Mouse (Mus musculus) retina, postnatal 1 day (tissue): ENCODE data around the gene Mpg.

ENCODE experiments used
- DNase-seq: peaks from one replicate; pipeline ENCODE4 v3.0.0-alpha.2; 2012

Mpg gene

DNA sequence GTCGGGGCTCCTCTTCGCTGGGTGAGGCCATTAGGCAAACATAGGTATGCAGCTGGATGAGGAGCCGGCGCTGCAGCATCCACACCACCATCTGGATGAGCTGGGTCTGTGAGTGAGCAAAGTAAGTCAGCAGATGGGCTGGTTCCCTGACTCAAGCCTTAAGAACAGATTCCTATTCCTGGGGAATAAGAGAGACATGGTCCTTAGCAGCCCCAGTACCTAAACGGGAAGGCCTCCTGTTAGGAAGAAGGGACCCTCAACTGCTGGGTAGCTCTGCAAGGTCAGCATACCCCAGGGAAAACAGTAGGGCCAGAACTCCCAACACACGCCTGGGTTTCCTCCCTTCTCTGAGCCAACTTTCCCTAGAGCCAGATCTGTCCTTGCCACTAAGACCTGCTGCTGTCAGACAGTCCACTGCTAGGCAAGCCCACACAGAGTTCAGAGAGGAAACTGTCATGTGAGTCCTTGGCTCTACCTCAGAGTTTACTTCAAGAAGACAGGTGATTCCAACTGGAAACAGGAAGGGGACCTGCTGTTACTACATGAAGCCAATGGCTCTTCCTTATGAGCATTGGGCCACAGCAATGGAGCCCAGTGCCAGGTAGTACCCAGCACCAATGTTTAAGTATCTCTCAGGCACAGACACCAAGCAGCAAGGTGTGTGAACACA lies 8.6 kb downstream of the Mpg start:
- no peak for DNase-seq

GRCm38 (mm10) chr11:32235646-32236045 lies 9.3 kb downstream of the Mpg start:
- no peak for DNase-seq

GRCm38 (mm10) chr11:32236132-32236531 lies 9.8 kb downstream of the Mpg start:
- DNase-seq: no peak

GRCm38 (mm10) chr11:32236712-32237410 lies 10.6 kb downstream of the Mpg start:
- peak; percentile 67 for DNase-seq

DNA sequence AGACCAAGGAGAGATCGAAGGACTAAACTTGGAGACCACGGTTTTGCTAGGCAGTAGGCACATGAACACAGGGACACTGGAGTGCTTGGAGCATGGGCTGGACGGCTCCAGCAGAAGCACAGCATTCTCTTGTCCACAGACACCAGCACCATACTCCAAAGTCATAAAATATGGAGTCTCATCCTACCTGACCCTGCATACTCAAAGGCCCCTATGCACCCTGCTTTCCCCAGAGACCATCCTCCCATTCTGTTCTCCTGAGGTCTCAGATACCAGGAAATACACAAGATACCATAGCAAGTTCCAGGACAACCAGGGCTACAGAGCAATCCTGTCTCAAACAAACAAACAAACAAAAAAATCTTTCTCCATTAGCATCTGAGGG lies 11.1 kb downstream of the Mpg start:
- DNase-seq: no peak

GRCm38 (mm10) chr11:32238093-32238860 lies 12.0 kb downstream of the Mpg start:
- peak; percentile 77 for DNase-seq

GRCm38 (mm10) chr11:32241391-32241790 lies 15.1 kb downstream of the Mpg start:
- DNase-seq: no peak

- DNase-seq: no peak
Measured at GRCm38 (mm10) chr11:32242209-32242608, 15.9 kb downstream of the Mpg start.

- no peak for DNase-seq
Measured at GRCm38 (mm10) chr11:32243205-32243955, 17.1 kb downstream of the Mpg start.

- DNase-seq: no peak
Measured at GRCm38 (mm10) chr11:32244064-32244463, 17.8 kb downstream of the Mpg start.

DNA sequence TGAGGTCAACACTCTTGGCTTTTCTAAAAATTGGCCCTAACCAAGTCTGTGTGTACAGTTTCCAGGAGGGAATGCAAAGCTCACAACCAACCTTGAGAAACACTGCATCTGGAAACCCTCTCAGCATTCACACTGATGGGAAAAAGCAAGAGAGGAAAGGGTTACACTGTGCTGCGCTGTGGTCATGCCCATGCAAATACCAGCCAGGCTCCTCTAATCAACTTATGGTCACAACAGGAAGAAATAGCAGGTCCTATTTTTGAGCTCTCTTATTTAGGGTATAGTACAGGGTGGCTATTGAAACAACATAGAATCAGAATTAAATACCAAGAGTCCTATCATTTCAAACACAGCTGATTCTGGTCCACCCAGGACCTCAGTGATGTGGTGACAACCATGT lies 18.3 kb downstream of the Mpg start:
- DNase-seq: no peak

GRCm38 (mm10) chr11:32245614-32246013 lies 19.3 kb downstream of the Mpg start:
- DNase-seq: no peak

DNA sequence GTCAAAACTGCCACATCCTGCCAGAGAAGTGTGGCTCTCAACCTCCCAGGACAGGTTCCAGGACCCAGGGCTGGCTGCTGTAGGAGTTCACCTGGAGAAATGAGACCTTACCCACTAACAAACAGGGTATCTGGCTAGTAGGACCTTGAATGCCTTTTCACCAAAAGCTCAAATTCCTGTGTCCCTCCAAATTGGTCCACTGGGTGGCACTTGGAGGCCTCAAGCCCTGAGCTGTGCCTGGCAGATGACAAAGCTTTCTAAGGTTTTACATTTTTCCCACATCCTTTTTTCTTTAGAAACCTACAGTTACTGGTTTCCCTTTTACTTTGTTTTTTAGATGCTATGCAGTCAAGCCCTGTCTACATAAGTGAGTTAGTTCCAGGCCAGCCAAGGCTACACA lies 20.8 kb downstream of the Mpg start:
- DNase-seq: no peak

DNA sequence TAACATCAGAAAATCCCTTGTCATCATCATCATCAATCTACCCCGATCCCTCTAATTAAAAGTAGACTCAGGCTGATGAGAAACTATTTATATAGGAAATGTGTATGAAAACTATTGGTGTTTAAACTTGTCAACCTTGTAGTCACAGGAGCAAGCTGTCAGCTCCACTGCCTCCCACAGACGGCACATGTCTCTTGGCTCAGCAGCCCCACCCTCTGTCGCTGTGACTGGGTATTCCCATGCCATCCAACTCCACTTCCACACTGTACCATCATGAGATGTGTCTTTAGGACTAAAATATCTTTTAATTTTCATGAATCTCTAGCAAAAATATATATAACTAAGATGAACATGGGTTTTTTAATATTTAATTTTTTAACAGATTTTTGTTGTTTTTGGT lies 22.0 kb downstream of the Mpg start:
- no peak for DNase-seq

DNA sequence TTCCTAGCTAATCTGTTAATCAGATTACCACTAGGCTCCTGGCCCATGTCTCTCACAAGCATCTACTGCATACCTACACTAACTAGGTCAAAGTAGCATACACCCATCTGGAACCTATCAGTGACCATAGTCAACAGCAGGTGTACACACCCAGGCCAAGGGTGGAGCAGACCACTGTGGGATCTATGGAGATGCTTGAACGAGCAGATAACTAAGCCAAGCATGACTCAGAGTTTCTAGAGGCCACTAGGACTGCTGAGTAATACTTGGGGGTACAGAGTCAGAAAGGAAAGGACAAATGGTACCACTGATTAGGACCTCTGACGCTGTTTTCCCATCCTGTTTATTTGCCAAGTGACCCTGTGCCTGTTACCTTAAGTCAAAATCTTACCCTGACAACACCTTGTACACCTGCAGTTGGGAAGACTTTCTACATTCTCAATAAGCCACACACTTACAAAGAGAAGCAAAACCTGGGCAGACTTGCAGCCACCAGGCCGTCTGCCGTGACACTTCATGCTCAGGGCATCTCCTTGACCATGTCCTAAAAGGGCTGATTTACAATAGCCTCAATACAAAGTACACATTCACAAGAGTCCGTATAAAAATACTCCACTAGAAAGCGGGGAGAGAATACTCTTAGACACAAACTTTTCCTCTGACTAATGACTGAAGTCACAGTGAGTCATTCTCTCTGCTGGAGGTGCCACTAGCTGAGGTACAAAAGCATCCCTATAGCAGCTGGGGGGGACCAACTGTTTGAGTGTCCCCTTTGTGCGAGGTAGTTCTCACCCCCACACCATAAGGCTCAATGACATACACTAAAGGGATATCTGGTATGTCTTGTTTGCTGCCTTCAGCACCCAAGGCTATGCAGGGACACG lies 24.8 kb downstream of the Mpg start:
- peak; percentile 11 for DNase-seq

DNA sequence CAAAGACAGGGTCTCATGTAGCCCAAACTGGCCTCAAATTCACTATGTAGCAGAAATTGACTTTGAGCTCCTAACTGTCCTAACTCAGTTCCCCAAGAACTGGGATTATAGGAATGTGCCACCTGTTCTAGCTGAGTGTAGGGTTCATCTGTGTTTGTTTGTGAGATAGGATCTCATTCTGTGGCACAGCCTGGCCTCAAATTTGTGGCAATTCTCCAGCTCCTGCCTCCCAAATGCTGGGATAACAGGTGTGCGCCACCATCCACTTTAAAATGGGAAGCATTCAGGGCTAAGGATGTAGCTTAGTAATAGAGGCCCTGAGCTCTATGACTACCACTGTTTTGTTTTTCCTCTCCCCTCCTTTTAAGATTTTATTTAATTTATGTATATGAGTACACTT lies 26.8 kb downstream of the Mpg start:
- DNase-seq: no peak

DNA sequence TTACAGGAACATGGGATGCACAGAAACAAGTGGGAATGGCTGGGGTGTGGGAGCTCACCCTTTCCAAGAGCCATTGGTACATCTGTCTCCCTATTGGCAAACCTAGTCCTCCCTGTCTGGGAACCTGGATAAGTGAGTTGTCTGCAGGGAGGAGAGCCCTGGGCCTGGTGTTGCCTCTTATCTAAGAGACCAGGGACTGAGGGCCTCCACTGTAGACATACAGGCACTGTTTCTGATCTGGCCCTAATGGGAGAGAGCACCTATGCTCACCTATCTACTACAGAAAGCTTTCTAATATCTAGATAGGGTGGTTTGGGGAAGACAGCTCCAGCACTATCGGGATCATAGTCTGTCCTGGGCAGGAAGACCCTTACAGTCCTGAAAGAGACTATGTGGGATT lies 29.8 kb downstream of the Mpg start:
- no peak for DNase-seq

DNA sequence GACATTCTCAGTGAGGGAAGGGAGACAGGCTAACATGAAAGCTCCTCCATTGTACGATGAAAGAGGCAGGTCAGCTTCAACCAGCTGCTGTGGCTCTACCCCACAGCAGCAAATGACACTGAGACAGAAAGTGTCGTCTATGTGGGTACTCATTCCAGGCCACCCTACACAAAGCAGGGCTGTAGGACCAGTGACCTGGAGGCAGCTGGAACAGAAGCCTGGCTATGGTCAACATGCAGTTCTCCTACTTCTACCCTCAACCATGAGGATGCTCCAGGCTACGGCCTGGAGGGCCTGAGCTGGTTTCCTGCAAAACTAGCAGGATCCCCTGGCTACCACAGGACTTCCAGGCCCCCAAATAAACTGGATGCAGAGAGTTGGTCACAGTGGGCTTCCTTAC lies 30.3 kb downstream of the Mpg start:
- no peak for DNase-seq

GRCm38 (mm10) chr11:32262674-32263415 lies 36.5 kb downstream of the Mpg start:
- no peak for DNase-seq

- no peak for DNase-seq
Measured at GRCm38 (mm10) chr11:32265117-32265738, 38.9 kb downstream of the Mpg start.

GRCm38 (mm10) chr11:32266194-32266593 lies 39.9 kb downstream of the Mpg start:
- no peak for DNase-seq
